Mouse (Mus musculus) kidney, embryonic 16.5 days (tissue): ENCODE measurements at regions not wholly inside any gene's neighbourhood (a gene's known extent, or its start where the extent isn't known, plus 50 kb on each side); places are given as distances from the start of the nearest gene placed in this dataset.
"Not testable (repeated sequence)": the region's sequence is repeated elsewhere in the genome, so short reads cannot be mapped to it uniquely, and the experiment has no call there.

Experiments used
- ATAC-seq: fragments of 200-750 bp; cut with Nextera tagmentation; 2 replicates; pipeline ENCODE4 v1.8.0; 2017; ENCODE audit warnings: moderate TSS enrichment; ENCODE audit not compliant: low FRiP score, low TSS enrichment
- H3K27ac ChIP-seq: fragments of 300-500 bp; sonication (generic); 2 replicates; pipeline ENCODE4 v1.5.1; 2014; ENCODE audit warnings: low read length
- H3K27me3 ChIP-seq: fragments of 300-500 bp; sonication (generic); 2 replicates; pipeline ENCODE4 v1.6.1; 2014; ENCODE audit warnings: low read length, control low read depth, mixed read lengths; ENCODE audit not compliant: insufficient read depth
- H3K36me3 ChIP-seq: fragments of 300-500 bp; sonication (generic); 2 replicates; pipeline ENCODE4 v1.6.1; 2014; ENCODE audit warnings: low read length, control low read depth, mixed read lengths; ENCODE audit not compliant: insufficient read depth
- H3K4me1 ChIP-seq: fragments of 300-500 bp; sonication (generic); 2 replicates; pipeline ENCODE4 v1.6.1; 2014; ENCODE audit warnings: low read length, control low read depth, mixed read lengths; ENCODE audit not compliant: insufficient read depth
- H3K4me2 ChIP-seq: fragments of 300-500 bp; sonication (generic); replicated peaks from 2 replicates; pipeline ENCODE4 v1.6.1; 2014; ENCODE audit warnings: low read depth, low read length
- H3K4me3 ChIP-seq: fragments of 300-500 bp; sonication (generic); 2 replicates; pipeline ENCODE4 v1.5.1; 2014; ENCODE audit warnings: mild to moderate bottlenecking, low read length
- H3K9ac ChIP-seq: fragments of 300-500 bp; sonication (generic); replicated peaks from 2 replicates; pipeline ENCODE4 v1.6.1; 2014; ENCODE audit warnings: low read length
- H3K9me3 ChIP-seq: fragments of 300-500 bp; sonication (generic); 2 replicates; pipeline ENCODE4 v1.6.1; 2016; ENCODE audit warnings: low read length, control low read depth
- WGBS: fragments of 180-500 bp; shearing (Covaris S2); extraction: QIAGEN DNeasy Blood & Tissue Kit; methylation state at CpG from one replicate; pipeline ENCODE4 v1.1.7; 2014; 5-methylcytosine and 5-hydroxymethylcytosine counted together

DNA sequence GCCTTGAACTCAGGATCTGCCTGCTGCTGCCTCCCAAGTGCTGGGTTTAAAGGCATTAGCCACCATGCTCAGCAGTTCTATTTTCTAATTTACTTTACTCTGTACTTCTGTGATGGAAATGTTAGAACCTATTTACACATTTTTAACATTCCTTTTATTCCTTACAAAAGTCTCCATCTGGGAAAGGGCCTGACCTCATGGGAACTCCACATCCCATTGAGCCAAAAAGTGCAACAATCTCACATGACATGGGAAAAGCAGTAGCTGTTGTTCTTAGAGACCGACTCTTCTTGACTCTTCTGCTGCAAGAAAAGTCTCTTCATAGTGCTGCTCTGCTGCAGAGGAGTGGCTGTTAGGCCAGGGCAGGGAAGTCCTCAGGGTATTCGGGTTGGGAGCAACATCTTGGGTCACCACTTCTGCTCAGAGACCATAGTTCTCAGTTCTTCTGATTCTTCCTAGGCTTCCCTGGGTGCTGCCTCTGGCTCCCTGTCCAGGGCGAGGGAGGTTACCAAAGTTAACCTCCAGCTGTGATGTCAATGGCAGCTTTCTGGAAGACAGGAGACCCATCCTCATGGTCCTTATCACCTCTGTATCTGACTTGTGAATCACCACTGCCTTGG lies 150.0 kb downstream of the H60c start:
- Histone ChIP-seq H3K9me3 (peaks cover 39% of the 10 kb centered on the region), H3K4me2 (no peak overlapping the region), H3K4me1 (no peaks in the 10 kb centered on the region), H3K27me3 (no peaks in the 10 kb centered on the region), H3K4me3 (no peak overlapping the region), H3K9ac (no peak overlapping the region), H3K36me3 (no peaks in the 10 kb centered on the region), H3K27ac (no peak overlapping the region)
- WGBS, result 89% methylated on average over 3 of the region's 3 CpGs
- ATAC-seq, result no peak

DNA sequence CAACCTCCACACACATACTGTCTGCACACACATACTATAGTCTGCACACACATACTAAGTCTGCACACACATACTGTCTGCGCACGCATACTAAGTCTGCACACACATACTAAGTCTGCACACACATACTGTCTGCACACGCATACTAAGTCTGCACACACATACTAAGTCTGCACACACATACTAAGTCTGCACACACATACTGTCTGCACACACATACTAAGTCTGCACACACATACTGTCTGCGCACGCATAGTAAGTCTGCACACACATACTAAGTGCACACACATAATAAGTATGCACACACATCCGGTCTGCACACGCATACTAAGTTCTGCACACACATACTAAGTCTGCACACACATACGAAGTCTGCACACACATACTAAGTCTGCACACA lies 153.2 kb downstream of the H60c start:
- H3K27me3 ChIP-seq, H3K4me3 ChIP-seq, H3K27ac ChIP-seq, H3K4me1 ChIP-seq, H3K36me3 ChIP-seq, H3K9ac ChIP-seq, H3K4me2 ChIP-seq, ATAC-seq: not testable (repeated sequence)
- H3K9me3 ChIP-seq, result peaks cover 39% of the 10 kb centered on the region
- 99% methylated on average over 2 of the region's 8 CpGs for WGBS

DNA sequence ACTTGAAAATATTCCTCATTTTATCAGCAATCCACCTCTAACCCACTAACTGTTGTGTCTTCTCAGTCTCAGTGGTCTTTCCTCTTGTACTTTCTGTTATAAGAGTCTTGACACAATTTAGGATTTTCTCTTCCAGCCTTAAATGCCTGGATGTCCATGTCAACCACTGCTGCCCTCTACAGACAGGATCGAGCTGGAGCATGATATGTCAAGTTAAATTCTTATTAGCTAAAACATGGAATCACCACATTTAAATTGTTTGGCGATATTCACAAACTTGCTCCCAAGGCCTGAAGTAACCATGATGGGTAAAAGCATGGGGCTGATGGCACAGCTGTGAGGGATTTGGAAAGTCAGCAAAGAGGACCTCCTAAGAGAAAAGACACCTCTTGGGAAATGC lies 159.6 kb downstream of the H60c start:
- ATAC-seq, H3K9ac ChIP-seq, H3K4me1 ChIP-seq, H3K36me3 ChIP-seq, H3K4me3 ChIP-seq, H3K27ac ChIP-seq, H3K4me2 ChIP-seq, H3K27me3 ChIP-seq: not testable (repeated sequence)
- 89% methylated on average over 2 of the region's 2 CpGs for WGBS
- H3K9me3 ChIP-seq, result peaks cover 37% of the 10 kb centered on the region
